Mouse (Mus musculus): ENCODE data around the gene Foxo3.

DNA sequence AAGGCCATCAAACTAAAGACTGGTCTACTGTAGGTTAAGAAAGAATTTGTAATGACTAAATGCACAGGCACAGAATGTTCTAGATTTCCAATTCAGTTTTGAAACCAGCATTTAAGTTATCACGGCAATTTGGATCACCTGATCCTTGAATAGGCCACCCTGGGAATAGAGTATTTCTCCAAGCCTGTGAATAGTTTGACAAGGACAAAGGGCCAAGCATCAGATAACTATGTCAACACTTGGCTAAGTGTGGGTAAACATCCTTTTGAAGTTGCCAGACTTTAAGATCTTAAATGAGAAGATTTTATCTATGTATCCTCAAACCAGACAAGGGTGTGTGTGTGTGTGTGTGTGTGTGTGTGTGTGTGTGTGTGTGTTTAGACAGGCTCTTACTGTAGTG, 136.8 kb downstream of the Foxo3 start:
- TF ChIP-seq CTCF (IDR thresholded peaks at IDR 0.05; ENCODE audit: low read depth) (no peak), EP300 (IDR thresholded peaks at IDR 0.05; ENCODE audit: low read depth) (no peak)
